Mouse (Mus musculus) brown adipose tissue, adult 24 weeks (tissue): ENCODE measurements around the gene Loxl1. TPM values are rescaled to one million over a fixed set of nuclear protein-coding genes. Genes with fewer than 3 reads are reported as not detected.
"Not testable (repeated sequence)": the region's sequence is repeated elsewhere in the genome, so short reads cannot be mapped to it uniquely, and the experiment has no call there.

ENCODE experiments used
- H3K27ac ChIP-seq: fragments of 200-500 bp; replicated peaks from 2 replicates; pipeline ENCODE4 v1.5.1; 2012; ENCODE audit warnings: low read depth, mild to moderate bottlenecking, low read length
- H3K4me1 ChIP-seq: fragments of 200-500 bp; 2 replicates; pipeline ENCODE4 v1.6.1; 2012; ENCODE audit warnings: low read length, mixed read lengths; ENCODE audit not compliant: control insufficient read depth, insufficient read depth, insufficient read length
- H3K4me3 ChIP-seq: fragments of 200-500 bp; 2 replicates; pipeline ENCODE4 v1.5.1; 2012; ENCODE audit warnings: low read depth, mild to moderate bottlenecking, low read length, moderate library complexity; ENCODE audit not compliant: insufficient read depth
- polyA plus RNA-seq: library from polyadenylated mRNA; stranded (reverse); fragments of >200 nt; gene quantifications from 2 replicates; pipeline ENCODE4 v1.2.4, GENCODE M21; 2012; ENCODE audit not compliant: missing spikeins, insufficient read depth, insufficient read length

Gene Loxl1
- polyA plus RNA-seq, 1 experiment, result 13.8 TPM

DNA sequence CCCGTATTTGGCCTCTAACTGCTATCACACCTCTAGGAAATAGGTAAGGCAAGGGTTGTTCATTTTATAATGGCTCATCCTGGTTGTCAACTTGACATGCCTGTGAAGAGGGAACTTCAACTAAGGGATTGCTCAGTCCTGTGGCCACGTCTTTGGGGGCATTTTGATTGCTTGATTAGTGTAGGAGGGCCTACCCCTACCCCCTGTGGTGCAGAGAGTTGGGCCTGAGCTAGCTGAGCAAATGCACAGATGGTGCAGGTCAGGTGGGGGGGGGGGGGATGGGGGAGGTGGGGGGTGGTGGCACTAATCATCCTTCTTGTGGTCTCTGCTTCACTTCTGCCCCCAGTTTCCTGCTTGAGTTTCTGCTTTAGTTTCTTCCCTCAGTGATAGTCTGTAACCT is 57.9 kb downstream of the Loxl1 start:
- H3K4me1 ChIP-seq, result no peaks in the 10 kb centered on the region
- H3K27ac ChIP-seq, result no peak overlapping the region
- H3K4me3 ChIP-seq, result no peak overlapping the region

DNA sequence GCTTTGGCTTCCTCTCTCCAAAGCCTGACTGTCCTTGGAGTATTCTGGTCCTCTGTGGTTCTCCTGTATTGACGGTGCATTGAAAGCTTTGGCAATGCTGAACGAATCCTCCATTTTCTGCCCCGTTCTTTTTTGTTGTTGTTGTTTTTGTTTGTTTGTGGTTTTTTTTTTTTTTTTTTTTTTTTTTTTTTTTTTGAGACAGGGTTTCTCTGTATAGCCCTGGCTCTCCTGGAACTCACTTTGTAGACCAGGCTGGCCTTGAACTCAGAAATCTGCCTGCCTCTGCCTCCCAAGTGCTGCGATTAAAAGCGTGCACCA is 59.2 kb downstream of the Loxl1 start:
- H3K27ac ChIP-seq, H3K4me1 ChIP-seq: not testable (repeated sequence)
- peak overlapping the region; percentile 80 for H3K4me3 ChIP-seq

DNA sequence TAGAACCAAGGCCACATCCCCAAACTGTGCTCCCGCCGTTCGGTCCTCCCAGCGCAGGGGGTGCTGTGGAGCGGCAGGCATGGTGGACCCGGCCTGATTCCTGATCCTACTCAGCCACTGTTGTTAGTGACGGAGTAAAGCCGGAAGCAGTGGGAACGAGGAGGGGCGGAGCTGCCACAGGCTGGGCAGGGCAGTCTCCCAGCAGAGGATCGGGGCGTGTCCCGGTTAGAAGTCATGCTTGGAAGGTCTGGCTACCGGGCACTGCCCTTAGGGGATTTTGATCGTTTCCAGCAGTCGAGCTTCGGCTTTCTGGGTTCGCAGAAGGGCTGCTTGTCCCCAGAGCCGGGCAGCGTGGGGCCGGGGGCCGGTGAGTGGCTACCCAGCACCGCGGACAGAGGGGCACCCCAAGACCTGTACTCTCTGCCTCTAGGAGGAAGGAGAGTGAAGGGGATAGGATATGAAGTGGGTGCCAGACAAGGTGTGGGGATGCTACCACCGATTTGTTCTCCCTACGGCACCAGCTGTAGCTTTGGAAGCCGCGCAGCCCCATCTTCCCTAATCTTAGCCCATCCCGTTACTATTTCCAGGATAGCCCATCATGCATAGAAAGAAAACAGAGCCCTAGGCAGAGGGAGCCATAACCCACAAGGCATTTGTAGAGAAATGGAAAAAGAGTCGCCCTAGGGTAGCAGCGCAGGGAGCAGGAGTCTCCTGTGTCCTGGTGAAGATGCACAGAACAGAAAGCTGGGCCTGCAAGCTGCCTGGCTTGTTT is 59.8 kb downstream of the Loxl1 start, which contains the start of gene Stoml1:
TSS of gene Stoml1 (plus strand) at position 132 of the 772 bp plus-strand sequence.
- peak within 1 kb of the TSS; percentile 42 for H3K27ac ChIP-seq
- H3K4me3 ChIP-seq, result peak within 1 kb of the TSS; percentile 80
- 0 out of 2 replicates have a peak, but pooled peaks cover 3% of the 10 kb centered on the region for H3K4me1 ChIP-seq

DNA sequence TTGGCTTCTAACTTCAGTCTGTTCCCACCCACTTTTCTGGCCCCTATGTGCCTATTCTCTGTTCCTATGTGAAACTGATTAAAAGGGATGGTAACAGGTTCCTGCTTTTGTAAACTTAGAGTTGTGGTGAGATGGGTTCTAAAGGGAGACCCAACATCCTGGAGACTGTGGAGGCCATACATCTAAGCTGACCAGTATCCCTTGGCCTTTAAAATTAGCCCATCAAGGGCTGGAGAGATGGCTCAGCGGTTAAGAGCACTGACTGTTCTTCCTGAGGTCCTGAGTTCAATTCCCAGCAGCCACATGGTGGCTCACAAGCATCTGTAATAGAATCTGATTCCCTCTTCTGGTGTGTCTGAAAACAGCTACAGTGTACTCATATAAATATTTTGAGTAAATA is 62.3 kb downstream of the Loxl1 start:
- H3K27ac ChIP-seq, H3K4me1 ChIP-seq: not testable (repeated sequence)

DNA sequence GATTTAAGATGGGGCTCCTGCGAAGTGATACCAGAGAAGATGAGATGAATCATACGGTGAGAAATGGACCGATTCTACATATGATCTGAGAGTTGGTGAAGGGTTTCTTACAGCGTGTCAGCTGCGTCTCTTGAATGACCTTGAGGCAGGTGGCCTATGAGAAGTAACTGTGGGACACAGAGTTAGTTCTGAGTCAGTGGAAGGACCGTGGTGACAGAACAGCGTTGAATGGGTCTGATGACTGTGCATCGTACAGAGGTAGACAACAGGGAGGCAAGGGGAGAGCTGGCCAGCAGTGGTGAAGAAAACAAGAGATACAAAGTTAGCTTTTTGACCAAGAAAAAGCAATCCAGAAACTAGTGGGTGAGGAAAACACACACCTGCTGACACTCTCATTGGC is 62.7 kb downstream of the Loxl1 start:
- Histone ChIP-seq H3K27ac (peak overlapping the region; percentile 95; the same call in 1 of the 2 replicates), H3K4me1 (peaks cover 3% of the 10 kb centered on the region; the same call in 1 of the 2 replicates), H3K4me3 (peak overlapping the region; percentile 62; the same call in 1 of the 2 replicates)

More for the DNA sequence above, 62.3 kb downstream of the Loxl1 start:
- H3K4me3 ChIP-seq, result not testable (repeated sequence)

DNA sequence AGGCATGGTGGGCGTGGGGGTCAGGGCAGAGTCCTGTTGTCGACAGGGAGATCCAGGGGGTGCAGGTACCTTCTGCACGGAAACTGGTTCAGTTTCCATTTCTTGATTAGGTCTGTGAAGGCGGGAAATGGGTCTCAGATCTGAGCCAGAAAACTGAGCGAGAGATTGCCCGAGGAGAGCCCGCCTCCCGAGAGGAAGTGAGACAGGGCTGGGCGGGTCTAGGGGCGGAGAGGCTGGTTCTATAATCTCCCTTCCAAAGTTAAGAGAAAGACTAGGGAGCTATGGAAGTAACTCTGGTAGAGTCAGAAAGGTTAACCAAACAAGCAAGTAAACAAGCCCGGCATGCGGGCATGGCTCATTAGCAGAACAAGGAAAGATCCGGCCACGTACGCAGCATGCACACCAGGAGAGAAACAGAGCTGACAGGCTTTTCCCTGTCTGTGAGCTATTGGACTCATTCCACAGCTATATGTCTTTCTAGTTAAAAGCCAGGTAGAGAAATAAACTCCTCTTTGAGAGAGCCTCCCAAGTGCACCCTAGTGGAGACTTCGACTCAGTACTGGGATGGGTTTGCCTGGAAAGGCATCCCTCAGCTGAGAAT is 63.3 kb downstream of the Loxl1 start, which contains the start of gene Pml:
TSS of gene Pml (minus strand) at position 195 of the 601 bp plus-strand sequence.
- Histone ChIP-seq H3K4me3 (peak within 1 kb of the TSS; percentile 93), H3K4me1 (peaks cover 3% of the 10 kb centered on the region; the same call in 1 of the 2 replicates), H3K27ac (peak within 1 kb of the TSS; percentile 95)

DNA sequence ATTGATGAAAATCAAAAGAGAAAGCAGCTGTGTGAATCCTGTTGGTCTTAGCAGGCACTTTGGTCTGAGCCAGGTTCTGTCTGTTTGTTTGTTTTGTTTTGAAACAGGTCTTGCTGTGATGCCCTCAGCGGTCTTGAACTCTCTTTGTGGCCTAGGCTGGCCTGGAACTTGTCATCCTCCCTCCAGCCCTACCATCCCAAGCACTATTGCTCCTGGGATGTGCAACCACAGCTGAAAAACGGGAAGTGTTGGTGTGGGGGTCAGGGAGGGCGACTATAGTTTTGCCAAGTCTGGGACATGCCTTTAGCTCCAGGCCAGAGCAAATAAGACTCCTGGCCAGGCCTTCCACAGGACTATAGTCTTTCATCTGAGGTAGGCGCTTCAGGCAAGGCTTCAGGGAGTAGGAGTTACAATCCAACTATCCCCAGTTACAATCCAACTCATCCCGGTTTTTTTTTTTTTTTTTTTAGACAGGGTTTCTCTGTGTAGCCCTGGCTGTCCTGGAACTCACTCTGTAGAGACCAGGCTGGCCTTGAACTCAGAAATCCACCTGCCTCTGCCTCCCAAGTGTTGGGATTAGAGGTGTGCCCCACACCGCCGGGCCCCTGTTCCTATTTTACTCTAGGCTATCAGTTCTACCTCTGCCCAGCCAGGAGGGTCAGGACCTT is 64.1 kb downstream of the Loxl1 start:
- peak overlapping the region; percentile 93 for H3K4me3 ChIP-seq
- peak overlapping the region; percentile 84 for H3K27ac ChIP-seq
- H3K4me1 ChIP-seq, result peaks cover 7% of the 10 kb centered on the region

DNA sequence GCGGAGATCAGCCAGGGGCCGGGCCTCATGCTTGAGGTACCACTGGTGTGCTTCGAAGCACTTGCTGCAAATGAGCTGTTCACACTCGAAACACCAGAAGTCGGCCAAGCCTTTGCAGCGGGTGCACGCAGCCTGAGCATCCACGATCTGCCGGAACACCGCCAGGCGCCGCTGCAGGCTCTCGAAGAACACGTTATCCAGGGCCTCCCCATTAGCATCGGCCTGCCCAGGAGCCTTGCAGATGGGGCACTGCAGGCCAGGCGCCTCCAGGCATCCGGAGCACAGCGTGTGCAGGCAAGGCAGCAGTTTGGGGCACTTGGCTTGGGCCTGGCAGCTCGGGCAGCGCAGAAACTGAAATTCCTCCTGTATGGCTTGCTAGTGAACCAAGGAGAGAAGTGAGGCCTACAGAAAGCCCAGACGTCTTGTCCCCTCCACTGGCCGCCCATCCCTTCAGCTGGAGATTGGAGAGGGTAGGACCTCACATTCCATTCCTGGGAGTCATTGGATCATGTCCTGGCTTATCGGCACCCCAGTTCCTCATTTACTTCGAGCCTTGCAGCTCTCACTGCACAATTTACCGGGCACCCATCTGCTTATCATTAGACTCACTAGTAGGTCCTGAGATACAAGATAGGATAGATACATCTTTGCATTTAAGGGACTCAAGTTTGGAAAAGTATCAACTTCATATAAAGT is 65.8 kb downstream of the Loxl1 start:
- Histone ChIP-seq H3K4me3 (peak overlapping the region; percentile 39), H3K4me1 (peaks cover 7% of the 10 kb centered on the region), H3K27ac (peak overlapping the region; percentile 55; the same call in 1 of the 2 replicates)

DNA sequence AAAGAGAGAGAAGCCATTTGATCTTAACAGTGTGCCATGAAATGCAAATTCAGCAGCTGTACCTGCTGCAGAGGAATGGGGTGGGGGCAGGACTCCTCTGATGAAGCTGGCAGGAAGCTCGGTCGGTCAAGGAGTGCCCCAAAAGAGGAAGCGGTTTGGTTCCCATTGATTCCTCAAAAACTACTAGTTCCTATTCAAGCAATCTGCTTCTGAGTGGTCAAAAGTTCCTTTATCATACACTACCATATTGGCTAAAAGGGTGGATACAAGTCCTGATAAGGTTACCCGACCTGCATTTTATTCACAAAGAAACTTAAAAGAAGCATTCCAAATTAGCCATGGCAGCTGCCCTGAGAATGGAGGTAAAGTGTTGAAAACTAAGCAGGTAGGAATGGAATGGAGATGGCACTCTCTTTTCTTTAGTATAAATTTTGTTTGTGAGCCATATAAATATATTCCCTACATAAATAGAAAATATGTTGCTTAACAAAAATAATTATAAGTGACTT is 66.8 kb downstream of the Loxl1 start:
- Histone ChIP-seq H3K4me3 (no peak overlapping the region), H3K27ac (no peak overlapping the region), H3K4me1 (peaks cover 7% of the 10 kb centered on the region)

DNA sequence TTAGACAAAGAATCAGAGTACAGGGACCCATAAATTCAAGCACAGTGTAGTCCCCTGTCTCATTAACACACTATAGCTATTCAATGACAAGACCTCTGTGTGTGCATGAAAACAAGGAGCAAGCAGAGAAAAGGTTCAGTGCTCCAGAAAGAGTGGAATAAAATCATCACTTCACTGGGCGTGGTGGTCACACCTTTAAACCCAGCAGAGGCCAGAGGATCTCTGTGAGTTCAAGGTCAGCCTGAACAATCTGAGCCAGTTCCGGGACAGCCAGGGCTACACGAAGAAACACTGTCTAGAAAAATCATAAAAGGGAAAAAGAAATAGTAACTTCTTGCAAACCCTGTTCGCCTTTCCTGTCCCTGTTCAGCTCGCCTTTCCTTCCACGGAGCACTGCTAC is 69.3 kb downstream of the Loxl1 start:
- peaks cover 4% of the 10 kb centered on the region for H3K4me1 ChIP-seq
- H3K4me3 ChIP-seq, result no peak overlapping the region
- H3K27ac ChIP-seq, result no peak overlapping the region

DNA sequence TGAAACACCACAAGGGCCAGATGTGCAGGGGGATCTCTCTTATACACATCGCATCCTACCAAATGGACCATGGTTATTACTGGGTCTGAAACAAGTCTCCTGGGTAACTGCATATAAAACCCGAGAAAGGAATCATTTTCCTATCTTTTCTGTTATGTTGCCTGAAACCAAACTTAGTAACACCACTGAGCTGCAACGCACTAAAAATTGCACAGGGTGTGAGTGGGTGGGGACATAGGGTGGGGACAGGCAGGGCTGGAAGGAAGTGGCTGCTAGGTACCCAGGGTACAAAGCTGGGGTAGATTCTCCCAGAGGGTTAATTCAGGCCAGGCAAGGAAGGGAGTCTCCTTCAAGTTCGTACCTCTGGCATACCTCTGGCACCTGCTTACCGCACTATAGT is 70.3 kb downstream of the Loxl1 start:
- Histone ChIP-seq H3K4me3 (no peak overlapping the region), H3K4me1 (peaks cover 3% of the 10 kb centered on the region), H3K27ac (no peak overlapping the region)

DNA sequence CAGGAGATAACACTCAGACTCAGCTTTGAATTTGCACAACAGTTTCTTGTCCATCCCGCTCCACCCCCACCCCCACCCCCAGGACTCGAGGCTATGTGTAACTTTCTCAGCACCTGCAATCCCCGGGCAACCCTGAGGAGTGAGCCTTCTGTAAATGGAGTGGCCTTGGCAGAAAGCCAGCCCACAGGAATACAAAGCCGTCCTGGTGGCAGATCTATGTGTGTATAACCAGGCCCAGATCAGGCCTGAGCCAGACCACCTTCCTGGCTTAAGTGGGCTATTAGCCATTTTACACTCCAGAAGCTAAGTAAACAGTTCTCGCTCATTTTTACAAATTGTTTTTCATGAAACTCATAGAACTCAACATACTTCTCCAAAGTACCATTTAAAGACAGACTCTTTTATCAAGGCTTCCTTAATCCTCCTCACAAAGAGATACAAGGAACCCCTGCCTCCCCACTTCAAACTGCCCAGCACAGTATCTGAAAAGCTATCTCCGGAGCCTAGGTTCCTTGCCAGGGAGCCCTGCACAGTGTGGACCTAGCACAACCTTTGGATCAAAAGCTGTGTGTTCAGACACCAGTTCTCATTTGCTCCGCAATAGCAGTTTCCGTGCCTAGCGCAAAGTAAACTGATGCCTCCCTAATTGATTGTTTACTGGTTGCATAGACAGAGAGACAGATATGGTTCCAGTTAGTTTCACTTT is 71.1 kb downstream of the Loxl1 start:
- no peak overlapping the region for H3K4me3 ChIP-seq
- H3K27ac ChIP-seq, result no peak overlapping the region
- H3K4me1 ChIP-seq, result peaks cover 3% of the 10 kb centered on the region; the same call in 1 of the 2 replicates
